Mouse (Mus musculus) embryonic facial prominence, embryonic 14.5 days (tissue): ENCODE results near the gene Ralgapa2. TPM values are rescaled to one million over a fixed set of nuclear protein-coding genes. Genes with fewer than 3 reads are reported as not detected.

Experiments used
- ATAC-seq: fragments of 200-750 bp; cut with Nextera tagmentation; 2 replicates; pipeline ENCODE4 v1.8.0; 2017; ENCODE audit warnings: low read depth, moderate number of reproducible peaks, moderate TSS enrichment
- DNase-seq: peaks from one replicate; pipeline ENCODE4 v3.0.0-alpha.2; 2015; ENCODE audit warnings: low spot score
- H3K27ac ChIP-seq: fragments of 300-500 bp; sonication (generic); replicated peaks from 2 replicates; pipeline ENCODE4 v1.5.1; 2014; ENCODE audit warnings: low read depth, mild to moderate bottlenecking, low read length, moderate library complexity
- H3K27me3 ChIP-seq: fragments of 300-500 bp; sonication (generic); replicated peaks from 2 replicates; pipeline ENCODE4 v1.6.1; 2014; ENCODE audit warnings: low read length; ENCODE audit not compliant: control insufficient read depth, insufficient read depth
- H3K36me3 ChIP-seq: fragments of 300-500 bp; sonication (generic); 2 replicates; pipeline ENCODE4 v1.6.1; 2014; ENCODE audit warnings: low read length, mixed read lengths; ENCODE audit not compliant: control insufficient read depth, insufficient read depth
- H3K4me1 ChIP-seq: fragments of 300-500 bp; sonication (generic); 2 replicates; pipeline ENCODE4 v1.6.1; 2014; ENCODE audit warnings: antibody characterized with exemption, low read length; ENCODE audit not compliant: control insufficient read depth, insufficient read depth
- H3K4me2 ChIP-seq: fragments of 300-500 bp; sonication (generic); 2 replicates; pipeline ENCODE4 v1.6.1; 2014; ENCODE audit warnings: low read depth, mild to moderate bottlenecking, low read length, moderate library complexity, mixed read lengths
- H3K4me3 ChIP-seq: fragments of 300-500 bp; sonication (generic); 2 replicates; pipeline ENCODE4 v1.5.1; 2014; ENCODE audit warnings: low read depth, mild to moderate bottlenecking, low read length
- H3K9ac ChIP-seq: fragments of 300-500 bp; sonication (generic); 2 replicates; pipeline ENCODE4 v1.6.1; 2014; ENCODE audit warnings: low read depth, mild to moderate bottlenecking, low read length, moderate library complexity, mixed read lengths
- H3K9me3 ChIP-seq: fragments of 300-500 bp; sonication (generic); 2 replicates; pipeline ENCODE4 v1.6.1; 2016; ENCODE audit warnings: low read length; ENCODE audit not compliant: control insufficient read depth
- WGBS: fragments of 180-500 bp; shearing (Covaris S2); extraction: QIAGEN DNeasy Blood & Tissue Kit; methylation state at CpG from one replicate; pipeline ENCODE4 v1.1.7; 2014; 5-methylcytosine and 5-hydroxymethylcytosine counted together
- polyA plus RNA-seq: library from polyadenylated mRNA; unstranded; fragments of >200 nt; fragmentation: Nextera tagmentation; extraction: Ambion mirVana; gene quantifications from 2 replicates; pipeline ENCODE4 v1.2.1, GENCODE M21; 2014

Ralgapa2 gene
- polyA plus RNA-seq, 1 experiment from 2014 or later, result 6.3 TPM

- 1% methylated on average over 16 of the region's 22 CpGs for WGBS
- peak overlapping the region; percentile 84 for H3K9ac ChIP-seq
- ATAC-seq, result peak; percentile 23
- no peaks in the 10 kb centered on the region for H3K9me3 ChIP-seq
- H3K36me3 ChIP-seq, result no peaks in the 10 kb centered on the region
- peak overlapping the region; percentile 34; the same call in 1 of the 2 replicates for H3K27ac ChIP-seq
- H3K4me2 ChIP-seq, result peak overlapping the region; percentile 89
- H3K4me1 ChIP-seq, result peaks cover 3% of the 10 kb centered on the region; the same call in 1 of the 2 replicates
- peak overlapping the region; percentile 85 for H3K4me3 ChIP-seq
- DNase-seq, result peak; percentile 9
- H3K27me3 ChIP-seq, result no peaks in the 10 kb centered on the region
Measured at GRCm38 (mm10) chr2:146511401-146511865, 711 bp downstream of the Ralgapa2 start.

GRCm38 (mm10) chr2:146510780-146511179 is 1.4 kb downstream of the Ralgapa2 start:
- Histone ChIP-seq H3K9me3 (no peaks in the 10 kb centered on the region), H3K27ac (no peak overlapping the region), H3K27me3 (no peaks in the 10 kb centered on the region), H3K4me3 (peak overlapping the region; percentile 85), H3K9ac (0 out of 2 replicates have a peak overlapping the region, but pooled peaks have one; percentile 14), H3K4me2 (peak overlapping the region; percentile 89), H3K4me1 (peaks cover 3% of the 10 kb centered on the region; the same call in 1 of the 2 replicates), H3K36me3 (no peaks in the 10 kb centered on the region)
- 20% methylated on average over 1 of the region's 1 CpGs for WGBS
- ATAC-seq (no peak), DNase-seq (no peak)

- 58% methylated on average over 9 of the region's 9 CpGs for WGBS
- H3K4me3 ChIP-seq, result no peak overlapping the region
- no peak overlapping the region for H3K4me2 ChIP-seq
- peak; percentile 81 for DNase-seq
- peak; percentile 79 for ATAC-seq
- H3K9me3 ChIP-seq, result no peaks in the 10 kb centered on the region
- H3K4me1 ChIP-seq, result peaks cover 14% of the 10 kb centered on the region
- no peak overlapping the region for H3K27ac ChIP-seq
- H3K27me3 ChIP-seq, result no peaks in the 10 kb centered on the region
- H3K36me3 ChIP-seq, result no peaks in the 10 kb centered on the region
- no peak overlapping the region for H3K9ac ChIP-seq
Measured at GRCm38 (mm10) chr2:146502578-146503311, 9.4 kb downstream of the Ralgapa2 start.

GRCm38 (mm10) chr2:146500067-146500466 is 12.1 kb downstream of the Ralgapa2 start:
- no peak overlapping the region for H3K27ac ChIP-seq
- no peaks in the 10 kb centered on the region for H3K27me3 ChIP-seq
- DNase-seq (no peak), ATAC-seq (no peak)
- no peak overlapping the region for H3K9ac ChIP-seq
- no peak overlapping the region for H3K4me2 ChIP-seq
- no peaks in the 10 kb centered on the region for H3K9me3 ChIP-seq
- peaks cover 14% of the 10 kb centered on the region for H3K4me1 ChIP-seq
- WGBS, result 96% methylated on average over 1 of the region's 1 CpGs
- no peaks in the 10 kb centered on the region for H3K36me3 ChIP-seq
- no peak overlapping the region for H3K4me3 ChIP-seq

- ATAC-seq, result no peak
Measured at GRCm38 (mm10) chr2:146499111-146499510, 13.0 kb downstream of the Ralgapa2 start.

GRCm38 (mm10) chr2:146498298-146498697 is 13.8 kb downstream of the Ralgapa2 start:
- Histone ChIP-seq H3K4me1 (peaks cover 10% of the 10 kb centered on the region), H3K4me2 (no peak overlapping the region), H3K9me3 (no peaks in the 10 kb centered on the region), H3K36me3 (no peaks in the 10 kb centered on the region), H3K9ac (no peak overlapping the region), H3K4me3 (no peak overlapping the region), H3K27me3 (no peaks in the 10 kb centered on the region), H3K27ac (no peak overlapping the region)
- WGBS, result 72% methylated on average over 6 of the region's 6 CpGs
- no peak for DNase-seq
- ATAC-seq, result no peak

More at GRCm38 (mm10) chr2:146499111-146499510, 13.0 kb downstream of the Ralgapa2 start:
- no peaks in the 10 kb centered on the region for H3K27me3 ChIP-seq
- DNase-seq, result no peak
- no peak overlapping the region for H3K9ac ChIP-seq
- H3K27ac ChIP-seq, result no peak overlapping the region
- H3K4me1 ChIP-seq, result peaks cover 14% of the 10 kb centered on the region
- WGBS, result 93% methylated on average over 1 of the region's 1 CpGs
- no peak overlapping the region for H3K4me3 ChIP-seq
- no peaks in the 10 kb centered on the region for H3K36me3 ChIP-seq
- H3K4me2 ChIP-seq, result no peak overlapping the region
- no peaks in the 10 kb centered on the region for H3K9me3 ChIP-seq

- no peaks in the 10 kb centered on the region for H3K9me3 ChIP-seq
- no peaks in the 10 kb centered on the region for H3K4me1 ChIP-seq
- H3K27ac ChIP-seq, result no peak overlapping the region
- no peak overlapping the region for H3K4me3 ChIP-seq
- no peaks in the 10 kb centered on the region for H3K36me3 ChIP-seq
- no peak overlapping the region for H3K9ac ChIP-seq
- H3K4me2 ChIP-seq, result no peak overlapping the region
- 38% methylated on average over 1 of the region's 1 CpGs for WGBS
- ATAC-seq (no peak), DNase-seq (no peak)
- no peaks in the 10 kb centered on the region for H3K27me3 ChIP-seq
Measured at GRCm38 (mm10) chr2:146496995-146497394, 15.1 kb downstream of the Ralgapa2 start.

GRCm38 (mm10) chr2:146495781-146496180 is 16.4 kb downstream of the Ralgapa2 start:
- 86% methylated on average over 9 of the region's 9 CpGs for WGBS
- no peak overlapping the region for H3K4me3 ChIP-seq
- H3K36me3 ChIP-seq, result no peaks in the 10 kb centered on the region
- DNase-seq (no peak), ATAC-seq (no peak)
- no peaks in the 10 kb centered on the region for H3K27me3 ChIP-seq
- H3K9me3 ChIP-seq, result no peaks in the 10 kb centered on the region
- no peak overlapping the region for H3K4me2 ChIP-seq
- H3K9ac ChIP-seq, result no peak overlapping the region
- H3K4me1 ChIP-seq, result no peaks in the 10 kb centered on the region
- no peak overlapping the region for H3K27ac ChIP-seq
